Mouse (Mus musculus) bone marrow macrophage, adult 2 months (primary cell): ENCODE measurements around the gene Shisa3.

Experiments
- CTCF ChIP-seq: IDR thresholded peaks from 2 replicates; pipeline ENCODE4 v1.5.1; 2012; ENCODE audit warnings: low read depth, mild to moderate bottlenecking, low read length, moderate library complexity
- POLR2A ChIP-seq: IDR thresholded peaks from 2 replicates; pipeline ENCODE4 v1.6.1; 2012; ENCODE audit warnings: mild to moderate bottlenecking, low read depth, low read length, borderline replicate concordance

GRCm38 (mm10) chr5:67646756-67647529, 39.3 kb downstream of the Shisa3 start:
- TF ChIP-seq CTCF, result no peak
- no peak for TF ChIP-seq POLR2A
